8 mouse cellular contexts compared by ENCODE assay signal in the genomic region with DNA sequence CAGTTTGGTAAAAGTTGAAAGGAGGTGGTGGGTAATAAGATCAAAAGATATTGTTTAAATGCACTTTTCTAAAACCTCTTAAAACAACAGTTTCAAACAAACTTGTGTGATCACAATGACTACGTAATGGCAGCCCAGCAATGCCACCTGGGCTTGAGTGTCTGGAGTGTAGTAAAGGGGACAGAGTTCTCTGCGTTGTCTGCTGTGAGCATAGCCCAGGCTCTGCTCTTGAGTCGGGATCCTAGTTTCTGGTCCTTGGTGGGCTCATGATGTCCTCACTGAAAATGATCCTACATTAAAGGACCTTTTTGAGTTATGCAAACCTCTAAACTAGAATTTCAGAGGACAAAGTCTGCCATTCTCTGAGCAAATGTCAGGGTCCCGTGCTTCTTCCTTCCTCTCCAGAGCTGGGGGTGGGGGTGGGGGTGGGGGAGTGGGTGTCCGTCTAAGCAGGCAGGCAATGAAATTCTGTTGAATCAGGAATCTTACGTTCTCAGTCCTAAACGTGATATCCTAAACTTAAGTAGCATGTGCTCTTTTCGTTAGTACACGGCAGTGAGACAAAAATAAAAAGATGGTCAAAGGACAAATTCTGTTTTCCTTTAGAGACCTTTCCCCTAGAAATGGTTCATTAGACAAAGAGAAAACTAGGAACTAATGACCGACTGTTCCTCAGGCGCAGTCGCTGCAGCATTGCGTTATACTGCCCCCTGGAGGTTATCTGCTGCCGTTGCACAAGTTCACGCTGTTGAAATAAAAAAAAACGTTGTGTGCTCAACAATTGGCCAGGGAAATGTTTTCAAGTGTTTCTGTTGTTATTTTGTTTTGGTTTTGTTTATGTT. TPM values are rescaled to one million over a fixed set of nuclear protein-coding genes. Genes with fewer than 3 reads are reported as not detected.
DNase-seq lines count a peak whose midpoint lies in the region; ATAC-seq and TF ChIP-seq lines count a peak whose summit lies in the region.

No protein-coding gene starts in this region.

- H3K4me3 ChIP-seq in G1E (ENCODE audit: low read depth, low read length) = no peak overlapping the region
- H3K4me3 ChIP-seq in heart, embryonic 16.5 days (ENCODE audit: low read length) = peak overlapping the region; percentile 49
- H3K4me3 ChIP-seq in lung, adult 2 months (replicated peaks; ENCODE audit: extremely low read depth, low read depth, low read length) = no peak overlapping the region
- peak overlapping the region; percentile 34 for H3K4me3 ChIP-seq in neural tube, embryonic 15.5 days (replicated peaks)

- peak overlapping the region; percentile 73 for H3K9ac ChIP-seq in heart, embryonic 16.5 days (ENCODE audit: low read length)
- H3K9ac ChIP-seq in neural tube, embryonic 15.5 days (replicated peaks) = no peak overlapping the region

- DNase-seq in G1E (ENCODE audit: low spot score) = no peak
- peak; percentile 77 for DNase-seq in adrenal gland, postnatal 10 days
- DNase-seq in embryo, embryonic 11.5 days (ENCODE audit: low read depth, low spot score) = peak; percentile 57
- DNase-seq in kidney, postnatal 10 days = peak; percentile 81
- DNase-seq in lung, adult 2 months = peak; percentile 29

- no peaks in the 10 kb centered on the region for H3K27me3 ChIP-seq in G1E (ENCODE audit: insufficient read depth, low read length)
- no peaks in the 10 kb centered on the region for H3K27me3 ChIP-seq in heart, embryonic 16.5 days (ENCODE audit: control insufficient read depth, insufficient read depth, low read length)
- H3K27me3 ChIP-seq in neural tube, embryonic 15.5 days (replicated peaks) = no peaks in the 10 kb centered on the region

- no peaks in the 10 kb centered on the region for H3K36me3 ChIP-seq in G1E (replicated peaks)
- H3K36me3 ChIP-seq in heart, embryonic 16.5 days (ENCODE audit: control insufficient read depth, insufficient read depth) = no peaks in the 10 kb centered on the region
- no peaks in the 10 kb centered on the region for H3K36me3 ChIP-seq in neural tube, embryonic 15.5 days

- ATAC-seq in G1E (ENCODE audit: extremely low read depth, insufficient number of reproducible peaks, low FRiP score, poor library complexity, severe bottlenecking) = no peak
- 0 out of 2 replicates have a peak, but pooled peaks have one; percentile 45 for ATAC-seq in heart, embryonic 16.5 days (replicated peaks; ENCODE audit: extremely low read depth, insufficient read depth, low FRiP score)
- peak; percentile 88 for ATAC-seq in neural tube, embryonic 15.5 days (ENCODE audit: low FRiP score)
- ATAC-seq in erythroblast, adult 5-6 weeks (replicated peaks; ENCODE audit: low FRiP score, poor library complexity, severe bottlenecking) = no peak

- no peak overlapping the region for H3K27ac ChIP-seq in heart, embryonic 16.5 days (ENCODE audit: low read length)
- no peak overlapping the region for H3K27ac ChIP-seq in neural tube, embryonic 15.5 days (replicated peaks)

- no peak for TF ChIP-seq POLR2A in lung, adult 2 months (IDR thresholded peaks at IDR 0.05; ENCODE audit: borderline replicate concordance, extremely low read depth, low read depth, low read length)

- peak; percentile 33; the same call in 1 of the 2 replicates for TF ChIP-seq CTCF in G1E (IDR thresholded peaks at IDR 0.05; ENCODE audit: low read depth, low read length)
- TF ChIP-seq CTCF in lung, adult 2 months (IDR thresholded peaks at IDR 0.05; ENCODE audit: insufficient read depth, low read length) = peak; percentile 94

- H3K4me2 ChIP-seq in heart, embryonic 16.5 days (ENCODE audit: low read depth, low read length) = peak overlapping the region; percentile 70
- peak overlapping the region; percentile 59 for H3K4me2 ChIP-seq in neural tube, embryonic 15.5 days

- 4% methylated on average over 16 of the region's 16 CpGs for WGBS in heart, embryonic 16.5 days
- WGBS in lung, adult 2 months = 7% methylated on average over 16 of the region's 16 CpGs
- 7% methylated on average over 16 of the region's 16 CpGs for WGBS in neural tube, embryonic 15.5 days

- no peaks in the 10 kb centered on the region; the same call in 1 of the 2 replicates for H3K9me3 ChIP-seq in G1E (replicated peaks)
- H3K9me3 ChIP-seq in heart, embryonic 16.5 days (replicated peaks; ENCODE audit: control insufficient read depth, low read length) = no peaks in the 10 kb centered on the region
- H3K9me3 ChIP-seq in neural tube, embryonic 15.5 days (replicated peaks) = no peaks in the 10 kb centered on the region; the same call in 1 of the 2 replicates

- no peaks in the 10 kb centered on the region for H3K4me1 ChIP-seq in G1E (ENCODE audit: insufficient read depth, low read depth, low read length)
- H3K4me1 ChIP-seq in heart, embryonic 16.5 days (ENCODE audit: control insufficient read depth, insufficient read depth, low read length) = peaks cover 4% of the 10 kb centered on the region
- no peaks in the 10 kb centered on the region for H3K4me1 ChIP-seq in lung, adult 2 months (ENCODE audit: control insufficient read depth, insufficient read depth, low read length)
- peaks cover 4% of the 10 kb centered on the region; the same call in 1 of the 2 replicates for H3K4me1 ChIP-seq in neural tube, embryonic 15.5 days

RNA-seq across cellular contexts. Expression of a gene that starts 24.5 kb away (rescaled TPM):
- total RNA-seq in G1E (2014; fragmentation: Nextera tagmentation) (not detected in 2 replicates), G1E (2017) (0.22 and 0.41 TPM in 2 replicates)
- not detected in 2 replicates for polyA plus RNA-seq in G1E (2012)
- total RNA-seq in adrenal gland, postnatal 10 days (2021) = 1 to 10 TPM; 4.5 to 6.5 TPM
- polyA plus RNA-seq in heart, embryonic 16.5 days (2015; fragmentation: Nextera tagmentation; extraction: Ambion mirVana) = 6.3 and 7.8 TPM in 2 replicates
- 0.84 and 1.3 TPM in 2 replicates for polyA plus RNA-seq in lung, adult 2 months (2012; rRNA removed)
- 65.8 and 78.4 TPM in 2 replicates for polyA plus RNA-seq in neural tube, embryonic 15.5 days (2015; fragmentation: Nextera tagmentation; extraction: Ambion mirVana)
- not detected in 2 replicates for total RNA-seq in erythroblast, adult 5-6 weeks (2015; ENCODE audit: low replicate concordance)
- total RNA-seq in erythroblast, adult 5-6 weeks (2017; ENCODE audit: low replicate concordance) = not detected in 2 replicates

Comparison
In these comparisons a context has a peak if more than half of its experiments do, and no peak if none do; other contexts are left out.
1. ATAC-seq: peak in heart, embryonic 16.5 days (single experiment) and neural tube, embryonic 15.5 days (single experiment); none in G1E (single experiment) and erythroblast, adult 5-6 weeks (single experiment).
2. H3K4me3 ChIP-seq: peak in heart, embryonic 16.5 days (single experiment) and neural tube, embryonic 15.5 days (single experiment); none in G1E (single experiment) and lung, adult 2 months (single experiment).